Mouse (Mus musculus): ENCODE measurements at regions not wholly inside any gene's neighbourhood (a gene's known extent, or its start where the extent isn't known, plus 50 kb on each side); places are given as distances from the start of the nearest gene placed in this dataset.

DNA sequence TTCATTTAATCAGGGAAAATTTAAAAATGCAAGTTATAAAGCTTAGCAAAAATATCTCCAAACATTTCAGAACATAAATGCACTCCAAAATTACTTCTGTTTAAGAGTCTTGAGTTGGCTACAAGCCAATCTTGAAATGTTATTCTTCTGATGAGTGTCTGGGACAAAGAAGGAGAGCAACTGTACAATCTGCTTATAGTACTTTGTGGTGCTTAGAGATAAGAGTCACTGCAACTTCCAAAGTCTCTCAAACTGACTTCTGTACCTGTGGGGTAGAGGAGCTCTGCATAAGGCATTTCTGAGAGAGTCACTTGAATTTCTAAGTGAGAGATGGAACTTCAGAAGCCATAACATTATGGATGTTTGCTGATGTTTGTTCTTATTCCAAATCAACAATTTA lies 374.2 kb downstream of the Gpd2 start:
- no peak for DNase-seq (ENCODE audit: low spot score in 2 of 2)

DNA sequence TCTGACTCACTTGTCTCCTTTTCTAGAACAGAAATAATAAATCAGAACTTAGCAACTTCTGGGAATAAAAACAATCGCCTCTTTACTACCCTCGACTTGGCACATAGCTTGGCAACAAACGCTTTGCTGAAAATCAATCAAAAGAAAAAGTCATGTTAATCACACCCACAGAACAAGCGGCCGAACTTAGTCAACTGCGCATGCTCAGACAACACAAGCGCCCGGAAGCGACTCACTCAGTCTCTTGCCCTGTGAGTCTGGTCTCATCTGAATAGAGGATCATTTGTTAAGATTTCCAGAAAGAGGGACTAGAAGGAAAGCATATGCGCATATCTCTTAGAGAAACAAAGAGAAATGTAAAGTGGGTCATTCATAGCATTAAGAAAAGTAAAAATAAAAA lies 375.8 kb downstream of the Gpd2 start:
- peak; percentile 49 to 54 for DNase-seq (ENCODE audit: low spot score in 2 of 2)

DNA sequence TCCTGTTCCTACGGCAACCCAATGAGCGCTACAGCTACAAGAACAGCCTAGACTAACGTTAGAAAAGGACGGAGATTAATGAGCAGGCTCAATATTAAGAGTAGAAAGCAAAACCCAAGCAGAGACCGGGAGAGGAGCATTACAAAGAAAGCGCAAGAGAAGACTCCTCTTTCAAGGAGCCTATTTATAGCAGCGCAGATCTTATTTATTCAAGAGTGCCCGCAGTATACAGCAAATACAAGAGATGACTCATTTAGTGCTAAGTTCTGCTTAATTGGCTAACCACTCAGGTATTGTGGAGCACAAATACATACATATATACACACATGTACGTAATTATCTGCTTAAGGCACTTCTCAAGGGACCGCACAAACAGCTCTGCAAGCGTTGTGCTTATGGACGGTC lies 377.2 kb downstream of the Gpd2 start:
- DNase-seq (ENCODE audit: low spot score in 2 of 2), result peak; percentile 6 to 21

DNA sequence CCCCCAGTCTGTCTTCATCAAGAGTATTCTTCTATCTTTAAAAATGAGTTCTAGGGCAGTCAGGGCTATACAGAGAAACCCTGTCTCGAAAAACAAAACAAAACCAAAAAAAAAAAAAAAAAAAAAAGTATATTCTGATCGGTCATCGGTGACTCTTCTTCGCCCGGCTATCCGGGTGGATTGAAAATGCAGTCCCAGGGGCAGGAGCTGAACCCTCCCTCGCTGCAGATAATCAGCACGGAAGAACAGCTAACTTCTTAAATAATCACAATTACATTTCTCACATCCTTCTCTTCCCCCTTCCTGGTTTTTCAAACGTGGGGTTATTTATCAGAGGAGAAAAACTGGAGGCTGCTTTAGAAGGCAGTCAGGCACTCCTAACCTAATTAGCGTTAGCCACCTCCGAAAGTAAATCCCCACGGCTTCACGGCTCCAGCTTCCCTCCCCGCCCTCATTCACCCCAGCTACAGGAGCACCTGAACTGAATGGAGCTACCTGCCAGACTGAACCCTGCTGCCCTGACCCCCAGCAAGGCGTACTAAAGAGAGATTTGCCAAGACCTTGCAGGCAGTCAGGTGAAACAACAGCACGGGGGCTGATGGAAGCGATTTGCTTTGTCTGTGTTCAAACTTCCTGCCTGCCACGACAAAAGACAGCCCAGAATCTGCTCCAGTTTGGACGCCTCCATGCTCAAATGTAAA lies 379.2 kb downstream of the Gpd2 start:
- DNase-seq (ENCODE audit: low spot score in 2 of 2), result no peak

DNA sequence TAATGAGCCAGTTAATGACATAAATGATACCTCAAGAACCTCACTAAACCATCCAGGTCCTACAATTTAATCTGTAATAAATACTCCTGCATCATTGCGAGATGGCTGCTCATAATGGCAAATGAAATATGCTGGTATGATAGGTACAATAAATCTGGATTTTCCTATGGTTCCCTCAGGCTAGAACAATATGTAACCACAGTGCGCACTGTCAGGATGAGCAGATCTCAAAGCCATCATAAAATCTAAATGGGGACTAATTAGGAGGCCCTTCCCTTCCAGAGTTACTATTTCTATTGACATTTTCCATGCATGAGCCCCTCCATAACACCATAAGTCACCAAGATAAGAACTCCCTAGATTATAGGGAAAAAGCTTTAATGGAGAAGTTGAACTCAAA lies 379.8 kb downstream of the Gpd2 start:
- no peak for DNase-seq (ENCODE audit: low spot score in 2 of 2)

DNA sequence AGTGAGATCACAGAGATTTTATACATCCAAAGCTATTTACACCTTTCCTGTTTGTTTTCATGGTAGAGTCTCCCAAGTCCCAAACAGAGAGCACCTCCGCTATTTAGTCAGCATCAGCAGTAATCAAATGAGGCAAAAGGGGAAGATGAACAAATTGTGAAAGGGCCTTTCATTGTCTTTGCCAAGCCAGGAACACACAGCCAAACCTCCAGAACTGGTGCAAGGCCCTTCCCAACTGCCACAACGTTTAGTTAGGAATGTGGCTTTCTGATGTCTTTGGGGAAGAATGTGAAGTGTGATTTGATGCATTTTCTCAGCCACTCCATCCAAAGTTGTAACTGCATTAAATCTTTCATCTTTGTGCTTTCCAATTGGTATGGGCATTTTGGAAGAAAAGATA lies 353.6 kb upstream of the Galnt5 start:
- DNase-seq (ENCODE audit: low spot score in 2 of 2), result no peak

DNA sequence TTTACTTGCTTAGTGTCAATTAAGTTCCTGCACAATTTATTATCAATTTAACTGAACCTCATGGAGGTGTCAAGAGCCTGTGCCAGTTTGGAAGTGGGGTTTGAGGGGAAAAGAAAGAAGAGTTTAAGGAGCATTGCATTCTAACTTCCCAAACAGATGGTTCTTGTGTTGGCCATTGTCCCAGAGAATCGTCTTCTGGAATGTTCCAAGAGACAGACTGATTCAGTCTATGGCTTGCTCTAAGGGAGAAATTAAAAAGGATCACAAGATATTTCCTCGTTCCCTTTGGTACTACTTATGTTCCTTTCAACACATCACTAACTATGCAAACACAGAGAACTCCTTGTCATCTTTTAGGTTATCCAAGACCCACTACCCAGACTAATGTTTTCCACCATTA lies 353.1 kb upstream of the Galnt5 start:
- DNase-seq (ENCODE audit: low spot score in 2 of 2), result peak in 1 of 2 experiments; percentile 9

DNA sequence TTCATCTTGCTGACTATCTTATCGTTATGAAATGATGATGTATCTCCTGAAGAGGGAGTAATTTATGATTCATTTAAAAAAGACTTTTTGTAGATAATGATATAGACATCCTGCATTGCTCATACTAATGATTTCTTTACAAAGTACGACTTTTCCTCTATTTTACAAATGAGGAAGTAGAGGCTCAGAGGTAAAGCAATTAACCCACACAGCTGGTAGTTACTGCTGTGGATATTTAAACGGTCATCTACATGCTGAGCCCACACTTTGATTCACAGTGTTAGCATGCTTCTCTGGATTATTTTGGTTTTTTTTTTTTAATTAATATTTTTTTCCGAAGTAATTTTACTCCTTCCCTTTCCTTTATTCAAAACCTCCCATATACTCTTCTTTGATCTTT lies 348.7 kb upstream of the Galnt5 start:
- no peak for DNase-seq (ENCODE audit: low spot score in 2 of 2)

DNA sequence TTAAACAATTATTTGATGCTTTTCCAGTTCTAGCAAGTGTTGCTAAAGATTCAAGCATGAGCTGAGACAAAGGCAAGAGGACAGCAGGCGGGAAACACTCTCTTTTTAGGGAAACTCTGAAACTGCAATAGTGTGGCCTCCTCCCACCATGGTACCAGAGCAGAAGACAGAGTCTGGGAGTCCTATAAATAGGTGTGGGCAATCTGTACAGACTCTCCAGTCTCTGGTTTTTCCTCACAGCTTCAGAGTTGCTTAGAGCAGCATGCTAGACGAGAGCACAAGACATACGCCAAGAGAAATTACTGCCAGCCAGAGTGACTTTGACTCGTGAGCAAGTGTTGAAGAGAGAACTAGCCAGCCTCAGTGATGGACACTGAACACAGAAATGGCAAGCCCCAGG lies 340.3 kb upstream of the Galnt5 start:
- DNase-seq (ENCODE audit: low spot score in 2 of 2), result no peak

DNA sequence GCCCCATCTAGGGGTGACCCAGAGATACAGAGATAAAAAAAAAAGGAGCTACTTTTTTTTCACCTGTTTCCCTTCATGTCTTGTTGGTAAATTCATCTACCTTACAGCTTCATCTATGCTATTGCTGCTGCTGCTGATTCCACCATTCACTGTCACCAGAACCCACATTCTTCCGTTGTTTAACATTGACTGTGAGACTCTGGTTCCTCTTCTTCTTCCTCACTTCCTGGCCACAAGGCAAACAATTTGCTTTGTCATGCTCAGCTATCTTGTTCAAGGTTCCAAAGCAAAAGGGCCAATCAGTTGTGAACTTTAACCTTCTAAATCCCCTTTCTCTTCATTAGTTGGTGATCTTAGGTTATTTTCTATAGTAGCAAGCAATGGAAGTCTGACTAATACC lies 335.8 kb upstream of the Galnt5 start:
- no peak for DNase-seq (ENCODE audit: low spot score in 2 of 2)

DNA sequence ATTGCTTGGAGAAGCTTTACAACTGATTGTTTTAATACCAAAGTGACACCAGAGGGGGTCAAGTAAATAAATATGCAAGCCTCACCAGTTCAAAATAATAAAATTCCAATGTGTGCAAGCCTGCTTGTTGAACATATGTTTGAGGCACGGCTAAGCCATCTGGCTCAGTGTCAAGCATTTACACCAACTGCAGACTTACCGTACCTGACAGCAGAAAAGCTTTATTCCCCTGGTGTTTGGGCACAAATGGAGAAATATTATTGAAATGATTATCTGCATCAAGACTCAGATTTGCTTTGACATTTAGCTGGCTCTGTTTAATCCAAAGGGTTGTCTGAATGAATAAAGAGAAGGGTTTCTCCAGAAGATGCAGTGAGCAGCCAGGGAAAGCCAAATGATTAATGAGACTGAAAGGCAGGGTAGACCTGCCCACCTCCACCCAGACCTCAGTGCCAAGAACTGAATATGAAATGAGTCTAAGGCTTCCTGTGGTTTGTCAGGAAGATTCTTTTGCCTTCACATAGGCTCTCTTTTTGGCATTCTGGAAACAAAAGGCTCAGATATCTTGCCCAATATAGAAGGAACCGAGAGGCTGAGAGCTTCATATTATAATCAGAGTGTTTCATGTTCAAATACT lies 325.6 kb upstream of the Galnt5 start:
- DNase-seq (ENCODE audit: low spot score in 2 of 2), result no peak

DNA sequence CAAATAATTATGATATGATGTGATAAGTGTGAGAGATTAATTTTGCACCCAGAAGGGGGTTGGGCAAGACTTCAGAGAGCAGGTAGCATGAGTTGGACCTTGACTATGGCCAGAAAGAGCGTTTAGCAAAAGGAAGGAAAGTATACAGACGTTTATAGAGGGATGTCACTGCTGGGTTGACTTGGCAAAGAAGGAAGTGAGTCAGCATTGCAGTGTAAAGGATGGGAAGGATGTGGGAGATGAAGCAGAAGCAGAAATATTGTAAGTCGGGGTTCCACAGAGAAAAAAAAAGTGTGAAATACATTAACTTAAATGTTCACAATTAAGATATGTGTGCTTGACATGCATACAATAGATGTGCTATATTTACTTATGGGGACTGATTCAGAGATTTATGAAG lies 307.8 kb upstream of the Galnt5 start:
- DNase-seq (ENCODE audit: low spot score in 2 of 2), result no peak

DNA sequence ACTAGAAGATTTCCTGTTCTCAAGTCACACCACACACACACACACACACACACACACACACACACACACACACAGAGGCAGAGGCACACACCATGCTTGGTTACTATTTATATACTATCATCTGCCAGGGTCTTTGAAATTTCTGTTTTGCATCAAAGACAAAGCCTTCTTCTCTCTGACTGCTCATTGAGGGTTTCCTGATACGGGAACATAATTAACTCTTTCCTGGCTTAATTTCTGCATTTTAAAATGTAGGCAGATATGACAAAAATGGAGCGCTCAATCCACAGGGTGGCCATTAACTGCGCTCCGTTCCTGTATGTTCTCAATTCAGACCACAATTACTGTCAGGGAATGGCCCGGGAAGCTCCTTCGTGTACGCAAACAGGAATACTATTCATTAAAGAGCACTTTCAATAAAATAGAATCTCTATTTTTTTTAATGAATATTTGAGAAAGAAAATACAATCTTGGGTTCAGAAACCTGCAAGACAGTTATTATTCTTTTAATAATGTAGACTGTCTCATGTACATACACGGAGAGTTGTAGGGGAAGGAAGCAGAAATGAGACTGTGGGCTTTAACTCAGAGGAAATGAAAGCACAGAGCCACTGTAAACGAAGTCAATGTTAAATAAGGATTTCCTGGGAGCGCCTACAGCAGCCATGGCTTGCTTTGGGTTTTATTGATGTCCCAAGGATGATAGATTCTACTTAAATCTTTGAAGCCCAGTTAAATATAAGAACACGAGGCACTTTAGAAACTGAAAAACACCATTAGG lies 300.5 kb upstream of the Galnt5 start:
- no peak for DNase-seq (ENCODE audit: low spot score in 2 of 2)

DNA sequence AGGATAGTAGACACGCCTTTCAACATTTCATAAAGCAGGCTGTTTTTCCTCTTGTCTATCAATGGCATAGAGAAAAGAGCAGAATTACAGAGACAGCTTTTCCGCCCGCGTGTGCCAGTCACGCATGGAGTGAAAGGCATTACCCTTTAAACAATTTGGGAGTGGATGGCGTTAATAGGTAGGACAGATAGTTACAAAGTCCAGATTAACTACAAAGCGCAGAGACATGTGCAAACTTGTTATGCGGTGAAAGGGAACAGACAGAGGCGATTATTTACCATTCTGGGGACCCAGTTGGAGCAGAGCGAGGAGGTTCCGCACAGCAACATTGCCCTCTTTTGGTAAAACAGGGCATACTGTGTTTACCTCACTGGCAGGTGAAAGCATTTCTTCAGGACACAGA lies 299.0 kb upstream of the Galnt5 start:
- peak; percentile 15 to 61 for DNase-seq (ENCODE audit: low spot score in 2 of 2)

DNA sequence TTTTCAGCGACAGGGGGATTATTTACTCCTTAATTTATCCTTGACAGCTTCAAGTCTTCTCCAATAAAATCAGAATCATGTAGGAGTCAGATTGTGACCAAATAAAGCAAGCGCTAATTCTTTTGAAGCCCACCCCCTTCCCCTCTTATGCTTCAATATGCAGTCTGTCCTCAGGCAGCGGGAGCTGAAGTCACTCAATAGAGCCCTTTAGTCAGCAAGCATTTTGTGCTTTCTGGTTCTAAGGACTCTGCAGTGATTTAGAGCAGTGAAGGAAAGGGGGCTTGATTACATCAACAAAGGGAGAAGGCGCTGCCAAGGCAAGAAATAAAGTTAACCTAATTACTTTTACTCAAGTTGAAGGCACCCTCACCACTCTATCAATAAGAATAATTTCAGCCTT lies 298.5 kb upstream of the Galnt5 start:
- no peak for DNase-seq (ENCODE audit: low spot score in 2 of 2)

DNA sequence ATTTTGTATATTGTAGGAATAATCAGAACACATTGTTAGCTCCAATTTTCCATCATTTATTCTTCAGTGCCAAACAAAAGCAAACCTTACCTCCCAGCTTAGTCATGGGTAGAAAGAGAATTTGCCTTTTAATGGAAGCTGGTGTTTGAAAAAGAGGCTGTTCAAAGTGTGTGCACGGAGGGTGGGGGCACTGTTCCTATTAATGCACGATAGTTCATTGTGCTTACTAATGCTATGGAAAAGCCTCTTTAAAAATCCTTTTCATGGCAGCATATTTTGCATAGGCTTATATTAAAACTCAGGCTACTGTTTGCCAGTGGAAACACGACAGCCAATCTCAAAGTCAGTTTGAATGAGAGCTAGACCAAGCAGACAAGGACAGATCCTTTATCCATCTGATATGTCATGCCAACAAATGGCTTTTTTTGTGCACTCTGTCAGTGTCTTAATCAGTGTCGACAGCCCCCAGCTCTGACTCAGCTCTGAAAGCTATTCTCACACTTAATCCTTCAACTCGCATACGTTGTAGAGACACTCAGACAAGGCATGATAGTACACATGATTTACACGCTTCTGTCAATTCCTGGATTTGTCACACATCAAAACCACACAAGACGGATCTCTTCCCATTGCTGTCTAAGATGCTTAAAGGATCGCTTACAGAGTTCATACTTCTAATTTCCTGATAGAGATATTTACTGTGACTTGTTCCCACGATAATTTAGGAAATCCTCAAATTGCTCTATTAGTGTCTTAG lies 280.8 kb upstream of the Galnt5 start:
- no peak for DNase-seq (ENCODE audit: low spot score in 2 of 2)
